Mouse (Mus musculus) R1 (cell line): ENCODE results near the gene Ldlrad3.

Experiments
- DNase-seq: peaks from one replicate; pipeline ENCODE4 v3.0.0-alpha.2; 2018; ENCODE audit warnings: low read depth, low spot score

Gene Ldlrad3

DNA sequence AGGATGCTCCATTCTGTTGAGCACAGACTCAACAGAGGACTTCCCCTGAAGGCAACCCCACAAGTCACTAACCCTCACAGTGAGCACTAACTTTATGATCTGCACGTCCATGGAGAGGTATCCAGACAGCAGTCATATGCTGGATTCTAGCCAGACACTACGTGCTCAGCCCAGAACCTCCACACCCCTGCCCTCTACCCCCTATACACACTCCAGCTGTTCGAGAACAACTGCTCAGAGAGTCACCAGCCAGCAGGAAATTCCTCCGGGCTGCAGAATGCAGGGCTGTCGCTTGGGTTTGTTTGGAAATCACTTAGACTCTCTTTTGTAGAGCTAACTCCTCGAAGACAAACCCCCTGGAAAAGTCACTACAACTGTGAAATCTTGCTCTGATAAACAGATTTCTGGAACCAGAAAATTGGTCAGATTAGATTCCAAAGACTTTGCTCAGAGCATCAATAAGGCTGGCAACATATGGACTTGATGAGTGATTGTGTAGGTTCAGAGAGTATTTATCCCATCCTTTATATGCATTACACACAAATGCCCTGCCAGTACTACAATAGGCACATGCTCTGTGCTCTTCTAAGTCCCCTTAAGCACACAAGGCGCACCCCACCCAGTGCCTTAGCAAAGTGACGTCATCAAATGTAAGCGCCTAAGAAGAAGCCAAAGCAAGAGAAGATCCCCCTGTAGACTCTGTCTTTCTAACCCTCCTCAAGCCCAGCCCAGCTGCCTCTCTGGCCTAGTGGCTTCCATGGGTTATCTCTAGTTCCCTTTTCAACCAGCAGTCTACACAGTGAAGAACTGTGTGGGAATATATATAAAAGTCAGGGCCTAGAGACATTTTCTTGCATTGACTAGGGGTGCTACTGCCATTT lies 69.4 kb downstream of the Ldlrad3 start:
- peak; percentile 46 for DNase-seq

DNA sequence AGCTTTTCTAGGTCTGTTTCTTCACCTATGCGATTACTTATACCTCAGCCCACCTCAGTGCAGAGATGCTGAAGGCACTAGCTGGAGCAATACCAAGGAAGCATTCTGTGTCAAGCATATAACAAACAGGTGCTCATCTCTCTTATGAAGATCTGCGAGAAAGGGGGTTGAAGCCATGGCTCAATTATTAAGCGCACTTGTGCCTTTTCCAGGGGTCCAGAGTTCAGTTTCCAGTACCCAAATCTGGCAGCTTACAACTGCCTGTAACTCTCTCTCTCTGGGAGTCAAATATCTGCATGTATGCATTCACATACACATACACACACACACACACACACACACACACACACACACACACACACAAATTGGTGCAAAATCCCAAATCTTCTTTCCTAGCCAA lies 72.4 kb downstream of the Ldlrad3 start:
- DNase-seq: no peak

GRCm38 (mm10) chr2:102113323-102113722 lies 72.9 kb downstream of the Ldlrad3 start:
- peak; percentile 64 for DNase-seq

DNA sequence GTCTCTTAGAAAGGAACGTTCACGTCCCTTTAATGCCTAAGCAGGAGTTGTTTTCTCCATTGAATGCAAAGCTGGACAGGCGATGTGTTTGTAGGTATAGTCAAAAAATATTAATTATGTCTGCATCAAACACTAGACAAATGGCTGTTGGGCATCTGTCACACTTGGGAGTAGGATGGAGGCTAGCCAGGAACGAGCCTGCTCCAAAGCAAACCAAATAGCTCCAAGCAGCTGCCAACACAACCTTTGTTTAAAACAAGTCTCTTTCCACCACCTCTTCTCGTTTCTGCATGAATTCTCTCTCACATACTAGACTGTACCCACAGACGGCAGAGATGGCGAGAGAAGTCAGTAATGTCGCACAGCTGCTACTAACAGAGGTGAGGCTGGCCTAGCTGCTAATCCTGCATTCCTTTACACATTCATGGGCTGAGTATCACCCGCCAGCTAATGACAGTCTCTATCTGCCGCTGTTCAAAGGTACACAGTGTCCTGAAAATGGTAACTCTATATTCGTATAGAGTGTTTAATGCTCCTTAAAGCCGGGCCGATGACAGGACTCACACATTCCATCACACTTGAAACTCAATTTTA lies 74.2 kb downstream of the Ldlrad3 start:
- DNase-seq: peak; percentile 60

DNA sequence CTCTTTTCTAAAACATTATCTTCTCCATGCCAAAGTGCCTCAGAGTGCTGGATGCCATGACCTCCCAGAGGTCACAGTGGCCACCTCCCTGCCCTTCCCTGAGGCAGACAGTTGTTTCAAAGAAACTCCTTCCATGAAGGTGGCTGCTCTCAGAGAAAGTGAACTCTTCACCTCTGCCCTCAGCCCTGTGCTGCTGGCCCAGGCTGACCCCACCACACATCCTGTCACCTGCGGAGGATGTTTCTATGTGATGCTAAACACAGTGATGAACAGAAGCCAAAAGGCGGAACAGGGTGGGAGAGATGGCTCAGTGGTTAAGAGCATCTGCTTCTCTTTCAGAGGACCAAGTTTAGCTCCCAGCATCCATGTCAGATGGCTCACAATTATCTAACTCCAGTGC lies 75.9 kb downstream of the Ldlrad3 start:
- peak; percentile 91 for DNase-seq

GRCm38 (mm10) chr2:102107280-102107679 lies 78.9 kb downstream of the Ldlrad3 start:
- DNase-seq: peak; percentile 44

DNA sequence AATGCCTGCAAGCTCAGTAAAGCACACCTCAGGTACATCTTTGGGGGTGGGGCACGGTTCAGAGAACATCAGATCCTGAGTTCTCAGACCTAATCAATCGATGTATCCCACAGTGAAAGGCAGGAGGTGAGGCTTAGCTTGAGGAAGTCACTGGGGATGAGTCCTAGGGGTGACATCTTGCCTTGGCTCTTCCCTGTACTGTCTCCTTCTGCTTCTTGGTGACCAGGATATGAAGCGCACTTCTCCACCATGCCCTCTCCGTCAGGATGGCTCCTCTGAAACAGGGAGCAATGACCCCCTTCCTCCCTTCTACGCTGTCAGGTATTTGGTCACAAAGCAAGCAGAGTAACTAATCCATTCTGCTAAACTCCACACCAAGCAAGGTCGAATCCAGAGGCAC lies 79.5 kb downstream of the Ldlrad3 start:
- DNase-seq: no peak

DNA sequence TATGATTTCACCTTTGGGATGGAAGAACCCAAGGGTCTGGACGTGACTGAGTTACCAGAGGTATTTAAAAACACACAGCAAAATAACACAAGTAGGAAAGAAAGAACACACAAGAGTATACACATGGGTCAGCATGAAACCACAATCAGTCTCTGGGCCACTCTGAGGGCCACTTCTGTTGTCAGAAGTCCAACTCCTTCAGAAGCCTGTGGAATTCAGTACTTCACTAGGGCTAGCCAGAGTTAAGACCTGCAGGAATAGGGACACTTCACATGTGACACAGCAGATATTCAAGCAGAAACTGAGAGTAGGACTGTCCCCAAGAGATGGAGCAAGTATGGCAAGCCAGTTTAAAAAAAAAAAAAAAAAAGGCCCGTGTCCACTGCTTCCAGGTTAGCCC lies 80.7 kb downstream of the Ldlrad3 start:
- no peak for DNase-seq

GRCm38 (mm10) chr2:102103955-102104354 lies 82.2 kb downstream of the Ldlrad3 start:
- DNase-seq: no peak

GRCm38 (mm10) chr2:102100490-102100889 lies 85.7 kb downstream of the Ldlrad3 start:
- DNase-seq: no peak

GRCm38 (mm10) chr2:102099702-102100450 lies 86.3 kb downstream of the Ldlrad3 start:
- DNase-seq: no peak

GRCm38 (mm10) chr2:102099261-102099660 lies 86.9 kb downstream of the Ldlrad3 start:
- no peak for DNase-seq

DNA sequence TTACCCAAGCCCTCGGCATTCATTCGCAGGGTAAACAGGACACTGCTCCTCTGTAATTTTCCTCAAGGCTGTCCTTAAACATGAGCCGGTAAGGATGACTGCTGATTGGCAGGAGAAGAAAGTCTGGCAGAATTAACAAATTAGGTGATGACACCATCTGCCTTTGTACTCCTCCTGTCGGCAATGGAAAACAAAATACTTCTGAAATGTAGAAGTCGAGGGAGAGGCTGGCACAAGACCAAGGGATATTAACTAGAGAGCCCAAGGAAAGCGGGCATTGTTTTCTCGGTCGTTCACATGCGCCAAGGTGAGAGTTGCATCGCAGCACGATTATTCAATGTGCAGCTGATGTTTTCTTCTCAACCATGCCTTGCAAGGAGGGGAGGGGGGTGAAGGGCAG lies 91.4 kb downstream of the Ldlrad3 start:
- no peak for DNase-seq

DNA sequence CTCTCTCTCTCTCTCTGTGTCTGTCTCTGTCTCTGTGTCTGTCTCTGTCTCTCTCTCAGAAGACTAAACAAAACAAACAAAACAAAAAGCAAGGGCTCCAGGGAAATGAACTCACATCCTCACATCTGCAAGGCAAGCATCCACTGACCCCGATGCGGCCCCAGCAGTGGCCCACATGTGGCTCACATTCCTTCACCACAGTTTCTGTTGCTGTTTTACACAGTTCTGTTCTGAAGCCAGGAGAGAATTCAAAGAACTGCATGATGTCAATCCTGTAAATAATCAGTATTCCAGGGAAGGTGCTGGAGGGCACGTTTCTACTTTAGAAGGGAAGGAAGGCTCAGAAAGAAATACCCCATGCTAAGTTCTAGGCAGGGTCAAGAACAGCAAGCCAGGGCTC lies 91.9 kb downstream of the Ldlrad3 start:
- no peak for DNase-seq

- no peak for DNase-seq
Observed at GRCm38 (mm10) chr2:102092579-102092978, 93.6 kb downstream of the Ldlrad3 start.

DNA sequence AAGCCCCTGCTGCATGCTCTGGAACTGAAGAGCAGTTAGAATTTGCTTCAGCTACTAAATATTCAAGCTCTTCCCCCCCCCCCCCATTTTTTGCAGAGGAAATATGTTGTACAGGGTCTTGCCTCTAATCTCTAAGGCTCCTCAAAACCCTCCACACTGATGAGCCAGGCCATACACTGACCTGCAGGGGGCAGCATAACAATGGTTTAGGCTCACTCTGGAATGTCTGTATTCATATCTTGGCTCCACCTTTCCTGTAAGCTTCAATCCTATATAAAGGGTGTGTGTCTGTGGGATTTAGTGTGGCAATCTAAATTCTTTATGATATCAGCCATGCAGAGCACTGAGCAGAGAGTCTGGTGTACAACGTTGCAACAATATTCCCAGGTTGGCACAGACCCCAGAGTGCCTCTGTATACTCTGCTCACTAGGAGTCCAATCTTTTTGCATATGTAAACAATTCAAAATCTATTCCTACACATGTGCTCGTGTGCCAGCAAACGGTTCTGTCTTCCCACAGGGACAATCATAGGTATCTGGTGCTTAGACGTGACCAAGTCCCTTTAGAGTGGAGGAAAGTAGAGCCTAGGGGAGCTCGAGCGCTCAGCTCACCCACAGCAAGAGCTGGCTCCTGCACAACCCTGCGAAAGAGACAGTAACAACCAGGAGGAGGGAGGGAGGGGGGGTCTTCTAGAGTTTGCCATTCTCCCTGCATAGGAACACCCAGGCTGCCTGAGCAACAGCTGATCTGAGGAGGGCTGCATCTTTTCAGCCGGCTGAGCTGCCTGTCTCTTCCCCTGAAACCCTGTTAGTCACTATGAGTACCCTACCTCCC lies 94.5 kb downstream of the Ldlrad3 start:
- peak; percentile 87 for DNase-seq

DNA sequence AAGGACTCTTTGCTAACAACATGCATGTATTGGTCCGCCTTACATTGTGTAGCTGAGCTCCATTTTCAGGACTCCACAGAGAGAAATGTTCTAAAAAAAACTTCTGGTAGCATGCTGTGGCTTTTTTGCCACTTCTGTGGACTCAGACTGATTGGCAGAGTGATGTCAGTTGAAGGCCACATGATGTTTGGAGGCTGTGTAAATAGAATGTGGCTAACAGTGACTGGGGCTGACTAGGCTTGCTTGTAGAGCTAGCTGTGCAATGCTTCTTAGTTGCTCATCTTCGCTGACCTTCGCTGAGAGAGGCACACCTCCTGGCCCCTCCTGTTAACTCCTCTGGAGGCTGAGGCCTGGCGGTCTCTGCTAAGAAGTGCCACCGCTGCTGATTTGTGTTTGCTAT lies 98.4 kb downstream of the Ldlrad3 start:
- DNase-seq: no peak

- DNase-seq: no peak
Observed at GRCm38 (mm10) chr2:102086583-102086982, 99.6 kb downstream of the Ldlrad3 start.

DNA sequence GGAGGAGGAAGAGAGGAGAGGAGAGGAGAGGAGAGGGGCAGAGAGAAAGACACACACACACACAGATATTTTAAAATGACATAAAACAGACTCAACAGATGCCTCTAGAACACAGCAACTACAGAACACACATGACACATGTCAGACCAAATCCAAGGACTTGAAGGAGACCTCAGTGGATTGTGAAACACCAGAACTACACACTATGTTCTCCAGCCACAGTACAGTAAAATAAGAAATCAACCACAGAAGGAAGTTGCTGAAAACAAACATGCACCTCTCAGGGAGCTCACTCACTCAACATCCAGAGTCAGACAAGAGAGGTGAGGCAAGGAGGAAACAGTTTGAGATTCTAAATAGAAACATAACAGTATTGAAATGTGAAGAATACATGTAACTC lies 103.4 kb downstream of the Ldlrad3 start:
- DNase-seq: no peak

- peak; percentile 86 for DNase-seq
Observed at GRCm38 (mm10) chr2:102077554-102077953, 108.6 kb downstream of the Ldlrad3 start.

DNA sequence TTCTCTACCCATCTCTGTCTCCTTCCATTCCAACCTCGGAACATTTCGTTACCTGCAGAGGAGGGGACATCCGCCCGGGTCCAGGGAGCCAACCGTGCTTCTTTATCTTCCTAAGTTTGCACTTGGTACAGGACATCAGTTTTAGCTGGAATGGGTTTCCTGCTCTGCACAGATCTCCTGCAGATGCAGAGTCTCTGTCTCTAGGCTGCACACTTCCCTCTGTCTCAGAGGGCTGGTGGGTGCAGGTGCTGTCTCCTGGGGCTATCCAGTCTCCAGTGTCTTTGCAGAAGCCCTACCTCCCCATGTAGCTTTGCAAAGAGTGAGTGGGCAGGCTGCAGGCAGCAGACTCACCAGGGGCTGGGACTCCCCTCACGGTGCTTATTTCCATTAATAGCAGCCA lies 109.9 kb downstream of the Ldlrad3 start:
- no peak for DNase-seq
